Comparison of ENCODE assay signal across 12 mouse cellular contexts in genomic region chr17:25866172-25866571, GRCm38 (mm10). TPM values are rescaled to one million over a fixed set of nuclear protein-coding genes. Genes with fewer than 3 reads are reported as not detected.
DNase-seq lines count a peak whose midpoint lies in the region; ATAC-seq and TF ChIP-seq lines count a peak whose summit lies in the region.
"Had no signal": no experiment of that assay in that cellular context is flagged by ENCODE, and none has a peak within 500 bp of the region (broad histone marks: within the 10 kb centered on the region; RNA-seq: fewer than 3 reads in every experiment).

No protein-coding gene starts in this region.

- no peak overlapping the region for H3K4me2 ChIP-seq in hindbrain, embryonic 16.5 days (ENCODE audit: low read length)
- H3K4me2 ChIP-seq in hindbrain, embryonic 11.5 days (replicated peaks; ENCODE audit: low read depth, low read length): no peak overlapping the region
- H3K4me2 ChIP-seq: stomach, embryonic 15.5 days had no signal

- no peak overlapping the region for H3K27ac ChIP-seq in hindbrain, embryonic 16.5 days (ENCODE audit: low read depth, low read length)
- H3K27ac ChIP-seq in hindbrain, embryonic 11.5 days (ENCODE audit: low read depth, low read length): no peak overlapping the region
- 0 out of 2 replicates have a peak overlapping the region, but pooled peaks have one; percentile 18 for H3K27ac ChIP-seq in testis, adult 2 months (ENCODE audit: control insufficient read depth, insufficient read depth, low read depth, low read length)

- no peak for TF ChIP-seq CTCF in testis, adult 2 months (IDR thresholded peaks at IDR 0.05; ENCODE audit: control insufficient read depth, insufficient read depth, insufficient replicate concordance, low read depth, low read length)

- no peaks in the 10 kb centered on the region for H3K9me3 ChIP-seq in hindbrain, embryonic 16.5 days (ENCODE audit: control insufficient read depth, low read length)
- no peaks in the 10 kb centered on the region for H3K9me3 ChIP-seq in hindbrain, embryonic 11.5 days (ENCODE audit: control insufficient read depth, low read length)
- H3K9me3 ChIP-seq: stomach, embryonic 15.5 days had no signal

- H3K36me3 ChIP-seq in hindbrain, embryonic 16.5 days (ENCODE audit: control insufficient read depth, insufficient read depth, low read length): no peaks in the 10 kb centered on the region
- H3K36me3 ChIP-seq in hindbrain, embryonic 11.5 days (ENCODE audit: control insufficient read depth, insufficient read depth, low read length): no peaks in the 10 kb centered on the region
- H3K36me3 ChIP-seq in testis, adult 2 months (ENCODE audit: control insufficient read depth, insufficient read depth, low read length): no peaks in the 10 kb centered on the region
- H3K36me3 ChIP-seq: stomach, embryonic 15.5 days had no signal

- peak overlapping the region; percentile 17; the same call in 1 of the 2 replicates for H3K9ac ChIP-seq in hindbrain, embryonic 16.5 days (ENCODE audit: low read depth, low read length)
- H3K9ac ChIP-seq in hindbrain, embryonic 11.5 days (ENCODE audit: low read depth, low read length): no peak overlapping the region
- H3K9ac ChIP-seq: lung, embryonic 14.5 days; stomach, embryonic 15.5 days had no signal

- WGBS in hindbrain, embryonic 16.5 days: 96% methylated on average over 3 of the region's 3 CpGs
- WGBS in hindbrain, embryonic 11.5 days: 91% methylated on average over 3 of the region's 3 CpGs

- no peak for ATAC-seq in hindbrain, embryonic 16.5 days
- no peak for ATAC-seq in hindbrain, embryonic 11.5 days (ENCODE audit: low FRiP score)

- DNase-seq in adrenal gland, postnatal 10 days: peak; percentile 56
- no peak for DNase-seq in adrenal gland, adult 8-10 months
- DNase-seq in hindbrain, embryonic 11.5 days (ENCODE audit: low spot score): no peak
- no peak for DNase-seq in testis, postnatal 14 days (ENCODE audit: low spot score)
- no peak for DNase-seq in thymus, adult 18-20 months
- no peak for DNase-seq in embryo, embryonic 10 days (ENCODE audit: low spot score)
- DNase-seq: cerebellum, adult 11-12 months; lung, embryonic 14.5 days; right cerebral cortex, postnatal 4 days had no signal

- no peaks in the 10 kb centered on the region for H3K27me3 ChIP-seq in hindbrain, embryonic 16.5 days (replicated peaks; ENCODE audit: control insufficient read depth, insufficient read depth, low read length)
- 0 out of 2 replicates have a peak, but pooled peaks cover 2% of the 10 kb centered on the region for H3K27me3 ChIP-seq in hindbrain, embryonic 11.5 days (ENCODE audit: control insufficient read depth, insufficient read depth, low read length)
- H3K27me3 ChIP-seq in testis, adult 2 months (ENCODE audit: control insufficient read depth, insufficient read depth, low read length): no peaks in the 10 kb centered on the region
- H3K27me3 ChIP-seq: stomach, embryonic 15.5 days had no signal

- H3K4me1 ChIP-seq in hindbrain, embryonic 16.5 days (ENCODE audit: control insufficient read depth, insufficient read depth, low read depth, low read length): peaks cover 24% of the 10 kb centered on the region
- peaks cover 8% of the 10 kb centered on the region for H3K4me1 ChIP-seq in hindbrain, embryonic 11.5 days (replicated peaks; ENCODE audit: control insufficient read depth, insufficient read depth, low read length)
- peaks cover 7% of the 10 kb centered on the region for H3K4me1 ChIP-seq in testis, adult 2 months (ENCODE audit: control insufficient read depth, insufficient read depth, low read length)

- H3K4me3 ChIP-seq in hindbrain, embryonic 16.5 days (ENCODE audit: low read length): no peak overlapping the region
- H3K4me3 ChIP-seq in hindbrain, embryonic 11.5 days (ENCODE audit: low read depth, low read length): no peak overlapping the region
- no peak overlapping the region for H3K4me3 ChIP-seq in testis, adult 2 months (ENCODE audit: control insufficient read depth, low read depth, low read length)

- TF ChIP-seq POLR2A in testis, adult 2 months (IDR thresholded peaks at IDR 0.05; ENCODE audit: control insufficient read depth, low read depth, low read length): no peak

RNA-seq across cellular contexts. Expression of gene Mcrip2, which starts 2.4 kb away (rescaled TPM):
- 100 to 1,000 TPM; 319 to 366 TPM for total RNA-seq in adrenal gland, postnatal 10 days (2021)
- total RNA-seq in adrenal gland, adult 8-10 months (2022): 100 to 1,000 TPM; 264 to 492 (median 338) TPM
- 34.1 and 38.9 TPM in 2 replicates for polyA plus RNA-seq in hindbrain, embryonic 16.5 days (2015; fragmentation: Nextera tagmentation; extraction: Ambion mirVana)
- polyA plus RNA-seq in hindbrain, embryonic 11.5 days (2014; fragmentation: Nextera tagmentation; extraction: Ambion mirVana): 7.0 and 8.3 TPM in 2 replicates
- 28.2 and 28.8 TPM in 2 replicates for polyA plus RNA-seq in testis, adult 2 months (2012; rRNA removed)

RNA-seq across cellular contexts. Expression of gene Wdr90, which starts 4.9 kb away (rescaled TPM):
- 10 to 100 TPM; 17.5 to 24.1 TPM for total RNA-seq in adrenal gland, postnatal 10 days (2021)
- 10 to 100 TPM; 14.7 to 41.8 (median 22.9) TPM for total RNA-seq in adrenal gland, adult 8-10 months (2022)
- 13.1 and 16.2 TPM in 2 replicates for polyA plus RNA-seq in hindbrain, embryonic 16.5 days (2015; fragmentation: Nextera tagmentation; extraction: Ambion mirVana)
- polyA plus RNA-seq in hindbrain, embryonic 11.5 days (2014; fragmentation: Nextera tagmentation; extraction: Ambion mirVana): 13.4 and 14.3 TPM in 2 replicates
- 49.9 and 54.9 TPM in 2 replicates for polyA plus RNA-seq in testis, adult 2 months (2012; rRNA removed)

RNA-seq across cellular contexts. Expression of gene Mettl26, which starts 8.7 kb away (rescaled TPM):
- total RNA-seq in adrenal gland, postnatal 10 days (2021): 10 to 100 TPM; 66.8 to 69.2 TPM
- total RNA-seq in adrenal gland, adult 8-10 months (2022): 100 to 1,000 TPM; 113 to 215 (median 150) TPM
- polyA plus RNA-seq in hindbrain, embryonic 16.5 days (2015; fragmentation: Nextera tagmentation; extraction: Ambion mirVana): 63.4 and 67.5 TPM in 2 replicates
- 53.2 and 56.6 TPM in 2 replicates for polyA plus RNA-seq in hindbrain, embryonic 11.5 days (2014; fragmentation: Nextera tagmentation; extraction: Ambion mirVana)
- polyA plus RNA-seq in testis, adult 2 months (2012; rRNA removed): 49.8 and 56.2 TPM in 2 replicates

RNA-seq across cellular contexts. Expression of gene Wfikkn1, which starts 14.5 kb away (rescaled TPM):
- 1 to 10 TPM in 1 of 2 experiments, under 1 TPM in 1; 0.78 to 2.7 TPM for total RNA-seq in adrenal gland, postnatal 10 days (2021)
- total RNA-seq in adrenal gland, adult 8-10 months (2022): 1 to 10 TPM; 1.6 to 2.9 (median 2.0) TPM
- polyA plus RNA-seq in hindbrain, embryonic 16.5 days (2015; fragmentation: Nextera tagmentation; extraction: Ambion mirVana): 0.34 and 0.51 TPM in 2 replicates
- 0.71 and 1.3 TPM in 2 replicates for polyA plus RNA-seq in hindbrain, embryonic 11.5 days (2014; fragmentation: Nextera tagmentation; extraction: Ambion mirVana)
- polyA plus RNA-seq in testis, adult 2 months (2012; rRNA removed): 0.96 and 0.98 TPM in 2 replicates

RNA-seq across cellular contexts. Expression of gene Rhot2, which starts 21.5 kb away (rescaled TPM):
- total RNA-seq in adrenal gland, postnatal 10 days (2021): 10 to 100 TPM; 71.6 to 98.5 TPM
- 100 to 1,000 TPM in 3 of 4 experiments, 10 to 100 TPM in 1; 89.3 to 155 (median 139) TPM for total RNA-seq in adrenal gland, adult 8-10 months (2022)
- 16.9 and 20.3 TPM in 2 replicates for polyA plus RNA-seq in hindbrain, embryonic 16.5 days (2015; fragmentation: Nextera tagmentation; extraction: Ambion mirVana)
- 7.9 and 9.3 TPM in 2 replicates for polyA plus RNA-seq in hindbrain, embryonic 11.5 days (2014; fragmentation: Nextera tagmentation; extraction: Ambion mirVana)
- 37.5 and 38.7 TPM in 2 replicates for polyA plus RNA-seq in testis, adult 2 months (2012; rRNA removed)
